Mouse (Mus musculus) left cerebral cortex, adult 18-20 months (tissue): ENCODE measurements at regions not wholly inside any gene's neighbourhood (a gene's known extent, or its start where the extent isn't known, plus 50 kb on each side); places are given as distances from the start of the nearest gene placed in this dataset.
"Not testable (repeated sequence)": the region's sequence is repeated elsewhere in the genome, so short reads cannot be mapped to it uniquely, and the experiment has no call there.

Experiments
- DNase-seq, 2 experiments: peaks; one replicate each; pipeline ENCODE4 v3.0.0; 2021 to 2022; ENCODE audit warnings: low spot score in 2 of 2, mixed read lengths in 1 of 2

DNA sequence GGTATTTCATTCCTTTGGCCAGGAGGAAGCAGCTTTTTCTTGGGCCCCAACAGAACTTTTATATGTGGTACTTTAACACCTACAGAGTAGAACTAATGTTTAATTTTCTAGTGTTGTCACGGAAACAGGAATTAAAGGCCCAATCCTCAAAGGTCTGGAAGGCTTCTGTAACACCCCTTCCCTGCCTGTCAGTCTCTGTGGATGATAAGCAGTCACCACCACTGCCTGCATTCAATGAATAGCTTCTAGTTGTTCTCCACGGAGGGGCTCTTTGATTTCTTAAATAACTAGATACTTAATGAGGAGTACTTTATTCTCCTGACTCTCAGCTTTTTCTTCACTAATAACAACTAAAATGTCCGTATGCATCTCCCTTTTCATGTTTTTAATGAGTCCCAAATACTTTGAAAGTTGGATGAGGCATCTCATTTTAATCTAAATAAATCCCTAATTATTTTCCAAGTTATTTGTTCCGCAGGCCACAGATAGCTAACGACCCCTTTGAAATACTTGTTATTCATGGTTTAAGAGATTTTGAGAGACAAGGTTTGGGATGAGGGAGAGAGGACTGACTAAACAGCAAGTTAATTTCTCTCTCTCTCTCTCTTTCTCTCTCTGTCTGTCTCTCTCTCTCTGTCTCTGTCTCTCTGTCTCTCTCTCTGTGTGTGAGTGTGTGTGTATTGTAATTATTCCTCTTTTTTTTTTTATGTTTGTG lies 686.0 kb upstream of the Ghitm start:
- DNase-seq: no peak

DNA sequence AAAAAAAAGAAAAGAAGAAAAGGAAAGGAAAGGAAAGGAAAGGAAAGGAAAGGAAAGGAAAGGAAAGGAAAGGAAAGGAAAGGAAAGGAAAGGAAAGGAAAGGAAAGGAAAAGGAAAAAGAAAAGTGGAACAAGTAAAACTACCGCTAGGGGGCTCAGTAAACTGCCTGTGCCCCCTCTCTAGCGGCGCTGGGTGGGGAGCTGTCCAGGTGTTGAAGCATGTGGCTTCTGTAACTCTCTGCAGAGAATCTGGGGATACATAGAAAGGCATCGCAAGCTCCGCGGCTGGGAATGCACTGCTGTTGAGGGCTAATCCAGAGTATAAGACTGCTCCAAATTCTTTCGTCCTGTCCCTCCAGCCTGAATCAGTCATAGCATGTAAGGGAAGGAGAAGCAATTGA lies 684.9 kb upstream of the Ghitm start:
- no peak for DNase-seq

DNA sequence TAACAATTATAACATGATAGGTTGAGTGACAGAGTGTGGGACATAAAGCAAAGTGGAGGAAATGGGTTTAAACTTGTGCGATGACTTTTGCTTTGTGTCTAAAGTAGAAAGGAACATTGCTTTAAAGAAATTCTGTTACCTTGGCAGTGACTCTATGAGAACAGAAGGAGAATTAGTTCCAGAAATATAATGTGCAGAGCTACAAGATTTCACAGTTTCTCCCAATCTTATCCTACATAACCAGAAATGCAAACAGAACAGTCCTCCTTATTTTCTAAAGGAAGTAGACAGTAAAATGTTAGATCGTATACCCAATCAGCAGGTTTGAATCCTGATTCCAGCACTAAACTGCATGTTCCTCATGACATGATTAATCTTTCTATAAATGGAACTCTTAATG lies 660.6 kb upstream of the Ghitm start:
- DNase-seq: no peak

DNA sequence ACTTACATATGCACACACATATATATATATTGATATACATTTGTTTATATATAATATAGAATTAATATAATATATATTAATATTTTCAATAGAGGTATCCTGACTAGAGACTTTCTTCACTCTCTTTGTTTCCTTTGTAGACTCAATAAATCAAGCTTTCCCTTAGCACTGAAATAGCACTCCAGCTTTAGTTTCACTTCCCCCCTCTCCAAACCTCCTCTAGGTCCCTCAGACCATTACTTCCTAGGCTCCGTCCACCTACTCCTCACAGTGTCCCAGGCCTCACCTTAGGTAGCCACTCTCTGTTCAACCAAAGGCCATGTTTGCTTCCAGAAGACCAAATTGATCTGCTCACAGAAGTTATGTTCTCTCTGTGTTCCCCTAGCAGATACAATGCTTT lies 630.7 kb upstream of the Ghitm start:
- DNase-seq: no peak

DNA sequence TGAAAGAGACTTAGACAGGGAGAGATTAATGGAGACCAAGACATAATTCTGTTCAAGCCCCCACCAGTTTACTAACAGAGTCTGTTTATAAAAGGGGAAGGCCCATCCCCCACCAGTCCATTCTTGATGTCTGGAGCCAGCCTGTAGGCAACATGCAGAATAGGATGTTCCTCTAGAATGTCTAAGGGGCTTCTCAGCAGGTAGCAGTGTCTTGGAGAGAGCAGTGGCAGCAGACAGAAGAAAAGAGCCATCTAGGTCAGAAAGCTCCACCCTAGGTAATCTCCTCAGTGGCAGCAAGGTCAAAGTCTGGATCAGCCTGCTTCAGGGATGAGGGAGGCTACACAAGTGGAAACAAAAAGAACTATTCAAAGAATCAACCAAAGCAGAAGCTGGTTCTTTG lies 614.6 kb upstream of the Ghitm start:
- DNase-seq: not testable (repeated sequence)

DNA sequence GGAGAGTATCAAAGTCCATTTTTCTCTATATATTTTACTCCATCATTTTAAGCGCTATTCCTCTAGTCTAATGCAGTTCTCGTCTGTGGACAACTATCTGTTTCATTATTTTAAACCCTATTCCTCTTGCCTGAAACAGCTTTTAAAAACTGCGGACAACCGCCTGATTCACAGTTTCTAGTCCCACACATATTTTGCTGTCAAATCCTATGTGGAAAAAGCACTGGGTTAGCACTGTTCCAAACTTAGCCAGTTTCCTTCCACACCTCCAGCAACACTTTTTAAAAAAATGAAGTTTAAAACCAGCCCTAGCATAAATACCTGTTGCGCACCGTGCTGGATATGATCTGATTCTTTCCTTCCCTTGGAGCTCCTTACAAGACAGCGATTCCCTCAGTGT lies 614.1 kb upstream of the Ghitm start:
- peak in 1 of 2 experiments; percentile 3 for DNase-seq

DNA sequence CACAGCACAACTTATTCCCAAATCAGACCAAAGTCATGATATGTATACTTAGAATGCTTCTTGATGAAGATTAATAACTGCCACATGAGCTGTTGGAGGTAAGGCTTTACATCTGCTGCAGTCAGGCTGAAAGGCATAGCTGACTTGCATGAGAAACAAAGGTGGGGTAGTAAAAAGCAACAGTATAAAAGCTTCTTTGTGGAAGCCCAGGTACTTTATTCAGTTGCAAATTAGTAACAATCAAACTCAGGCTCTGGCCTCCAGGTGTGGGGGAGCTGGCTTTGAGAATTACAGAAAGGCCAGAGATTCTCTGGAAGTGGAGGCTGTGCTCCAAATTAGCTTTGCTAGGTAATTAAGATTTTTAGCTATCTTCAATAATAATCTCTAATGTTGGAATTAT lies 608.0 kb upstream of the Ghitm start:
- no peak for DNase-seq

DNA sequence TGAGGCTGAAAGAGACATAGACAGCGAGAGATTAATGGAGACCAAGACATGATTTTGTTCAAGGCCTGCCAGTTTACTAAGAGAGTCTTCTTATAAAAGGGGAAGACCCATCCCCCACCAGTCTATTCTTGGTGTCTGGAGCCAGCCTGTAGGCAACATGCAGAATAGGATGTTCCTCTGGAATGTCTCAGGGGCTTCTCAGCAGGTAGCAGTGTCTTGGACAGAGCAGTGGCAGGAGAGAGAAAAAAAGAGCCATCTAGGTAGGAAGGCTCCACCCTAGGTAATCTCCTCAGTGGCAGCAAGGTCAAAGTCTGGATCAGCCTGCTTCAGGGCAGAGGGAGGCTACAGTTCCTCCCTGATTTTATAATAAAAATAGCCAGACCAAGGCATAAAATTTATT lies 607.4 kb upstream of the Ghitm start:
- DNase-seq: not testable (repeated sequence)
